Mouse (Mus musculus) cerebellum, adult 2 months (tissue): ENCODE measurements around the gene Dst. TPM values are rescaled to one million over a fixed set of nuclear protein-coding genes. Genes with fewer than 3 reads are reported as not detected.
A peak's percentile ranks its signal among the peaks of the same experiment; 100 is the strongest.

Experiments used
- DNase-seq, 2 experiments: peaks; one replicate each; pipeline ENCODE4 v3.0.0; 2021
- H3K27ac ChIP-seq: fragments of 200-500 bp; 2 replicates; pipeline ENCODE4 v1.5.1; 2012; ENCODE audit warnings: low read length, control low read depth, inconsistent platforms; ENCODE audit not compliant: insufficient read depth
- H3K27me3 ChIP-seq: fragments of 200-500 bp; 2 replicates; pipeline ENCODE4 v1.6.1; 2012; ENCODE audit warnings: inconsistent platforms, mild to moderate bottlenecking, low read length, moderate library complexity; ENCODE audit not compliant: control insufficient read depth, insufficient read depth
- H3K4me1 ChIP-seq: fragments of 200-500 bp; 2 replicates; pipeline ENCODE4 v1.6.1; 2011; ENCODE audit warnings: low read length; ENCODE audit not compliant: control insufficient read depth, insufficient read depth
- H3K4me3 ChIP-seq: fragments of 200-500 bp; replicated peaks from 2 replicates; pipeline ENCODE3; 2011; ENCODE audit warnings: mild to moderate bottlenecking, low read depth, low read length, control low read depth; ENCODE audit not compliant: insufficient read depth
- CTCF ChIP-seq: fragments of 200-500 bp; IDR thresholded peaks from 2 replicates; pipeline ENCODE4 v1.5.1; 2011; ENCODE audit warnings: low read depth, mild to moderate bottlenecking, control low read depth, low read length, moderate library complexity, borderline replicate concordance; ENCODE audit not compliant: insufficient read depth
- POLR2A ChIP-seq: fragments of 200-500 bp; IDR thresholded peaks from 2 replicates; pipeline ENCODE4 v1.6.1; 2011; ENCODE audit warnings: low read length, control low read depth, borderline replicate concordance; ENCODE audit not compliant: insufficient read depth
- WGBS: fragments of 180-500 bp; shearing (Covaris S2); methylation state at CpG from one replicate; pipeline ENCODE4 v1.1.7; 2018; 5-methylcytosine and 5-hydroxymethylcytosine counted together
- polyA plus RNA-seq: library from polyadenylated mRNA; depleted of rRNA; stranded (reverse); fragments of >200 nt; gene quantifications from 2 replicates; pipeline ENCODE4 v1.2.3, GENCODE M21; 2012

Gene Dst
- polyA plus RNA-seq, 1 experiment: 148 TPM

DNA sequence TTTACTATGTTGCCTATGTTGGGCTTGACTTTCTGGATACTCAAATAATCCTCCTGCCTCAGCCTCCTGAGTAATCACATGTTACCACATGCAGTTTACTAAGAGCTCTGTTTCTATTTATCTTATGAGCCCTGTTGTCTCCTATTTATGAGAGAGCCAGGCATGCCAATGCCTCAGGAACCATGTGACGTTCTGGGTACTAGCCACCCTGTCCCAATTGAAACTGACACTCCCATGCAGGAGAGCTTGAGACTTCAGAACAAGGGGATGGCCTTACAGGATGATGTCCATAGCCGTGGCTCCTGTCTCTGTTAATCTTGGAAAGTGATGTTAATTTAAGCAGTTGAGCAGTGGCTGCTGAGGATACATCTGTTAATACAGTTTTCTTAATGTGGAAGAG lies 220.8 kb downstream of the Dst start:
- Histone ChIP-seq H3K4me1 (peaks cover 14% of the 10 kb centered on the region), H3K27me3 (no peaks in the 10 kb centered on the region), H3K4me3 (no peak overlapping the region), H3K27ac (no peak overlapping the region)
- 74% methylated on average over 2 of the region's 2 CpGs for WGBS
- DNase-seq: no peak
- TF ChIP-seq POLR2A (no peak), CTCF (no peak)

DNA sequence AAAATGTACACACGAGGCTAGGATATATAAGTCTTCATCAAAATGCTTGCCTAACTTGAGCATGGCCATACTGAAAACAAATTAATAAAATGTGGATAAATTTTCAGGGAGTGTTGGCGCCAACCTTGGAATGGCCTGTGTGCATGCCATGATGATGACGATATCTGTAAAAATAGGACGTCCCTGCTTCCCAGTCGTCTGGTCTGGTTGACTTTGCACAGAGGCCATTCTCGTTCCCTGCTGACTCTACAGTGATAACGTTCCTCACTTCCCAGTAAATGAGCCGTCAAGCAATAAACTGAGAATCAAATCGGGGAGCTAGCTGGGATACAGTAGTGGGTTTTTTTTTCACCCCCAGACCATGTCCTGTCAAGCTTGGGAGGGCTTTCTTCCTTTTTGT lies 221.7 kb downstream of the Dst start:
- Histone ChIP-seq H3K4me1 (peaks cover 13% of the 10 kb centered on the region), H3K4me3 (no peak overlapping the region), H3K27me3 (no peaks in the 10 kb centered on the region), H3K27ac (no peak overlapping the region)
- TF ChIP-seq CTCF (no peak), POLR2A (no peak)
- 37% methylated on average over 9 of the region's 9 CpGs for WGBS
- DNase-seq: peak in 1 of 2 experiments; percentile 27

DNA sequence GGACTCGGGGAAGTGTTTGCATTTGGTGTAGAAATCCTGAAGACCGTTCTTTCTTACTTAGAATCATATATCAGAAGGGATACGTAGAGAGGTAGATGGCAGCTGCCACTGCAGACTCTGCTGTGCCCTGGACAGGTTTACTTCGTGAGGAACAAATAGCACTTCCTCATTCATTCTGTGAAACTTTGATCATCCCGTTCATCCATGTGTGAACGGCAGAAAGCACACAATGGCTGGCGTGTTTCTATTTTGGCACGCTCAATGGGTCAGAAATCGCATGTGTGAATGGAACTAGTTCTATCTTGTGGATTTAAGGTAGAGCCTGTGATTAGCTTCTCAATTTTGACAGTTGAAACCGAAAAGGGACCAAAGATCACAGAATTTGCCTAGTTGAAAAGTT lies 222.8 kb downstream of the Dst start:
- peaks cover 2% of the 10 kb centered on the region; the same call in 1 of the 2 replicates for H3K4me1 ChIP-seq
- TF ChIP-seq CTCF: no peak
- no peak for TF ChIP-seq POLR2A
- no peak overlapping the region for H3K4me3 ChIP-seq
- H3K27ac ChIP-seq: no peak overlapping the region
- 52% methylated on average over 10 of the region's 10 CpGs for WGBS
- no peaks in the 10 kb centered on the region for H3K27me3 ChIP-seq
- DNase-seq: no peak

DNA sequence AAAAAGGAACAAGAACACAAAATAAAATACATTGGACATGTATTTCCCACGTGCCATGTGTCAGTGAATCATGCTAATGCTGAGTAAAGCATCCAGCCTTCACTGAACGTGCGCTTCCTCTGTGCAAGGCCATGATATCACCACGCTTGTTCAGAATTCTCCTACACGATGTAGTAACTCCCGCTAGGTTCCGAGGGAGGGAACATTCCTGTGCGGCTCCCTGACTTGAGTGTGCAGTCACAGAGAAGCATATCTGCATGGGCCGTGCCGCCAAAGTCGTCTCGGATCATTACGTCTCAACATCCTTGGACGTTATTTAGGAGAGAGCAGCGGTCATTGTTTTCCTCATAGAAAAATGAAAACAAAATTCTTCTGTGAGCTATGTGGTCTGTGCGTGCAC lies 224.8 kb downstream of the Dst start:
- Histone ChIP-seq H3K27me3 (no peaks in the 10 kb centered on the region), H3K4me3 (no peak overlapping the region), H3K27ac (no peak overlapping the region), H3K4me1 (peaks cover 2% of the 10 kb centered on the region; the same call in 1 of the 2 replicates)
- TF ChIP-seq CTCF: no peak
- no peak for TF ChIP-seq POLR2A
- DNase-seq: no peak
- WGBS: 78% methylated on average over 16 of the region's 16 CpGs

DNA sequence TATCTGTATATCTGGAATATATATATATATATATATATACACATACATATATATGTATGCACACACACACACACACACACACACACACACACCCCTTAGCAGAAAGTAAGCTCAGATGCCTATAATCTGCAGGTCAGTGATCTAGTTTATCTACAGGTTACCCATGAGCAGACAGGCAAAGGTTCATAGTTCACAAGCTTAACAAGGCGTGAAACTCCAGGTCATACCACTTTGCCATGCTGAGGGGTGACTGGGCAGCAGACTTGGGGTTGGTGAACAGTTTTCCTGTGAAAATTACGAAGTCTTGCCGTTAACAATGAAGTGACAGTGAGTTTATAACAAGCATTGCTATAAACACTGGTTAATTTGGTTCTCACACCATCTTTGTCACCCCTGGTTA lies 227.5 kb downstream of the Dst start:
- 91% methylated on average over 3 of the region's 3 CpGs for WGBS
- H3K4me3 ChIP-seq: no peak overlapping the region
- H3K27ac ChIP-seq: no peak overlapping the region
- H3K4me1 ChIP-seq: peaks cover 8% of the 10 kb centered on the region; the same call in 1 of the 2 replicates
- H3K27me3 ChIP-seq: no peaks in the 10 kb centered on the region
- no peak for TF ChIP-seq CTCF
- no peak for TF ChIP-seq POLR2A
- no peak for DNase-seq

DNA sequence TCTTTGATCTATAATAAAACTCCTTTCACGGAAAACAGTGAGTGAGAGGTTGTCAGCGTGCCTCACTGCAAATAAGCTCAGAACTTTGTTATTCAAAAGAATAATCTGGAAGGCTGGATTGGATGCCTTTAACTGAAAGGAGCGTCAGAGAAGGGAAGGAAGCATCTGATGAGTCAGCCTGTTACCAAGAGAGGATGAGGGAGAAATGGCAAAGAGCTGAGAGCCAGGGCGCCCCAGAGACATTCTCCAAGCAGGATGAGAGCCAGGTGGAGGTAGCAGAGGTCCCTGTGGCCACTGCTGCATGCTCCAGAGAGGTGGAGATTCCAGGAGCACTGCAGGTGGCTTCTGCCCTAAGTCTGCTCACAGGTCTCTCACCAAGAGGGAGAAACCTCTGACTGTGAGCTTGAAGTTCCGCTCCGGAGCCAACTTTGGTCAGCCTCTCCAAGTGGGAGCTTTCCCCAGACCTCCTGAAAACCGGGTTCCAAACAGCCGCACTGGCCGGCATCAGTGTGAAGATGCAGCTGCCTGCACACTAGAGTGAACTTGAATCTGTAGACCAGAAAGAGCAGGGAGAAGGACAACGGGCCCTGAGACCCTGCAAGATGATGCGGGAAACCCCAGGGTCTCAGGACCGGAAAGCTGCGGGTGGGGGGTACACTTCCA lies 231.3 kb downstream of the Dst start:
- Histone ChIP-seq H3K27me3 (no peaks in the 10 kb centered on the region), H3K27ac (peak overlapping the region; percentile 3; the same call in 1 of the 2 replicates), H3K4me1 (peaks cover 14% of the 10 kb centered on the region), H3K4me3 (no peak overlapping the region)
- TF ChIP-seq POLR2A (no peak), CTCF (no peak)
- WGBS: 34% methylated on average over 13 of the region's 13 CpGs
- peak; percentile 35 to 61 for DNase-seq

DNA sequence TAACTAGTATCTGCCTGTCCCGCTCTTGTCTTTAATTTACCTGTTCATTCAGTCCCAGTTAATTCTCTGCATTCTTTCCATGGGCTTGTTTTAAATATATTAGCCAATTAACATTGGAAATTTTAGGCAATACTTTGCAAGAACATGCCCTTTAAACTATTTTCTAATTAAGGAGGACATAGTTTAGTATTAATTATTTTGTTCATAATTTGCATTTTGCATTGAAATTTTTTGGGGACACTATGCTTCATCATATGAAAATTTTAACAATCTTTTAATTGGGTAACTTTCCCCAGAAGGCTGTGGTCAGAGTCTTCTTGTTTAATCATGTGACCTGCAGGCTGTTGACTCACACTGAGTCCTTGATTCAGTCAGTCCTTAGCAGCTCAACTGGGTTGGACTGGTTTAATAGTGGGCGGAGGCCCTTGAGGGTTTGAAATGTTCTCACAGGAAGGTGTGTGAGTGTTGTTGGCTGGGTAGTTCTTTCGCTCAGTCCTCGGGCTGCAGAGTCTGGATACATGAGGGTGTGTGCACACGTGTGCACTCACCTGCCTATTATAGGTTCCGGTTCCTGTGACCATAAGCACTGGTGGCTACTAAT lies 231.9 kb downstream of the Dst start:
- peaks cover 14% of the 10 kb centered on the region for H3K4me1 ChIP-seq
- DNase-seq: peak in 1 of 2 experiments; percentile 27
- TF ChIP-seq POLR2A (no peak), CTCF (no peak)
- H3K27me3 ChIP-seq: no peaks in the 10 kb centered on the region
- WGBS: 50% methylated on average over 6 of the region's 6 CpGs
- no peak overlapping the region; the same call in 1 of the 2 replicates for H3K27ac ChIP-seq
- H3K4me3 ChIP-seq: no peak overlapping the region

DNA sequence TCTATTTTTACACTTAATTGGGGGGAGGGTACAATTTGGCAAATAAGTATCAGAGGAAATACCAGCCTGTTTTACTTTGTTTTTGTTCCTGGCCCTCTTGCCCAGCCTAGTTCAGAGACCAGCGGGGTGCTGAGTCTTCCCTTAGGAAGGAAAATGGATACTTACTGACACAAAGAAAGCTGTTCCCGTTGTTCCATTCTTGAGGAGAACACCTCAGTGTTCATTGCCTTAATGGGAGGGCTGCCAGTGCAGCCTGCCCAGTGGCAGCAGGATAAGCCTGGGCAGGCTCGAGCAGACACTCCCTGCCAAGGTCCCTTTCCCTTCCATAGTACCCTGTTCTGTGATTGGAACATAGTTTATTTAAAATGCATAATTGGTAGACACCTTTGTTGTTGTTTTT lies 232.7 kb downstream of the Dst start:
- DNase-seq: peak; percentile 54 to 77
- no peak overlapping the region for H3K27ac ChIP-seq
- 14% methylated on average over 3 of the region's 3 CpGs for WGBS
- H3K4me1 ChIP-seq: peaks cover 14% of the 10 kb centered on the region
- no peak overlapping the region for H3K4me3 ChIP-seq
- no peaks in the 10 kb centered on the region for H3K27me3 ChIP-seq
- no peak for TF ChIP-seq CTCF
- no peak for TF ChIP-seq POLR2A
